Mouse (Mus musculus): Measurements from ENCODE around the gene Ccdc187.

Ccdc187 gene

GRCm38 (mm10) chr2:26294457-26294856 is at the start of gene Ccdc187:
Gene Ccdc187, minus strand, starts transcription at chr2:26294557.
- DNase-seq, result no peak

- no peak for DNase-seq
These were observed 48.5 kb upstream of the Ccdc187 start for GRCm38 (mm10) chr2:26342609-26343490.

- peak; percentile 82 for DNase-seq
These were observed 47.7 kb upstream of the Ccdc187 start for GRCm38 (mm10) chr2:26342044-26342443.

- no peak for DNase-seq
These were observed 47.2 kb upstream of the Ccdc187 start for GRCm38 (mm10) chr2:26341510-26341981.

GRCm38 (mm10) chr2:26339204-26339551 is 44.8 kb upstream of the Ccdc187 start:
- DNase-seq, result no peak

- no peak for DNase-seq
These were observed 44.2 kb upstream of the Ccdc187 start for GRCm38 (mm10) chr2:26338302-26339203.

- no peak for DNase-seq
These were observed 36.3 kb upstream of the Ccdc187 start for GRCm38 (mm10) chr2:26330702-26331101.

GRCm38 (mm10) chr2:26330056-26330468 is 35.7 kb upstream of the Ccdc187 start:
- DNase-seq, result no peak

GRCm38 (mm10) chr2:26329402-26329801 is 35.0 kb upstream of the Ccdc187 start:
- DNase-seq, result no peak

GRCm38 (mm10) chr2:26327852-26328251 is 33.5 kb upstream of the Ccdc187 start:
- no peak for DNase-seq

- peak; percentile 63 for DNase-seq
These were observed 31.2 kb upstream of the Ccdc187 start for GRCm38 (mm10) chr2:26325386-26326181.

- peak; percentile 40 for DNase-seq
These were observed 30.6 kb upstream of the Ccdc187 start for GRCm38 (mm10) chr2:26324917-26325316.

- DNase-seq, result no peak
These were observed 29.4 kb upstream of the Ccdc187 start for GRCm38 (mm10) chr2:26323589-26324325.

GRCm38 (mm10) chr2:26320245-26321185 is 26.2 kb upstream of the Ccdc187 start:
- DNase-seq, result no peak

- no peak for DNase-seq
These were observed 25.3 kb upstream of the Ccdc187 start for GRCm38 (mm10) chr2:26319519-26320244.

- no peak for DNase-seq
These were observed 24.8 kb upstream of the Ccdc187 start for GRCm38 (mm10) chr2:26319109-26319508.

- no peak for DNase-seq
These were observed 23.8 kb upstream of the Ccdc187 start for GRCm38 (mm10) chr2:26317991-26318672.

- DNase-seq, result no peak
These were observed 23.0 kb upstream of the Ccdc187 start for GRCm38 (mm10) chr2:26317371-26317770.

GRCm38 (mm10) chr2:26316576-26317246 is 22.4 kb upstream of the Ccdc187 start:
- no peak for DNase-seq

Data from right cerebral cortex, postnatal 14 days (tissue).